Mouse (Mus musculus) neural tube, embryonic 14.5 days (tissue): ENCODE results near the gene Mthfr. TPM values are rescaled to one million over a fixed set of nuclear protein-coding genes. Genes with fewer than 3 reads are reported as not detected.

Source experiments
- ATAC-seq: fragments of 200-750 bp; cut with Nextera tagmentation; 2 replicates; pipeline ENCODE4 v1.8.0; 2017; ENCODE audit warnings: low read depth, mild to moderate bottlenecking, moderate TSS enrichment, moderate library complexity
- H3K27ac ChIP-seq: fragments of 300-500 bp; sonication (generic); 2 replicates; pipeline ENCODE4 v1.5.1; 2014; ENCODE audit warnings: low read depth, mild to moderate bottlenecking, control low read depth, low read length, moderate library complexity, mixed read lengths
- H3K27me3 ChIP-seq: fragments of 300-500 bp; sonication (generic); 2 replicates; pipeline ENCODE4 v1.6.1; 2014; ENCODE audit warnings: low read length; ENCODE audit not compliant: control insufficient read depth, insufficient read depth
- H3K36me3 ChIP-seq: fragments of 300-500 bp; sonication (generic); 2 replicates; pipeline ENCODE4 v1.6.1; 2014; ENCODE audit warnings: low read length, mixed read lengths; ENCODE audit not compliant: control insufficient read depth, insufficient read depth
- H3K4me1 ChIP-seq: fragments of 300-500 bp; sonication (generic); 2 replicates; pipeline ENCODE4 v1.6.1; 2014; ENCODE audit warnings: low read length; ENCODE audit not compliant: control insufficient read depth, insufficient read depth
- H3K4me2 ChIP-seq: fragments of 300-500 bp; sonication (generic); 2 replicates; pipeline ENCODE4 v1.6.1; 2014; ENCODE audit warnings: mild to moderate bottlenecking, low read depth, low read length, control low read depth
- H3K4me3 ChIP-seq: fragments of 300-500 bp; sonication (generic); 2 replicates; pipeline ENCODE4 v1.5.1; 2014; ENCODE audit warnings: low read depth, low read length, control low read depth, mixed read lengths
- H3K9ac ChIP-seq: fragments of 300-500 bp; sonication (generic); replicated peaks from 2 replicates; pipeline ENCODE4 v1.6.1; 2014; ENCODE audit warnings: low read depth, mild to moderate bottlenecking, control low read depth, low read length, mixed read lengths
- H3K9me3 ChIP-seq: fragments of 300-500 bp; sonication (generic); 2 replicates; pipeline ENCODE4 v1.6.1; 2016; ENCODE audit warnings: low read length; ENCODE audit not compliant: control insufficient read depth
- WGBS: fragments of 180-500 bp; shearing (Covaris S2); extraction: QIAGEN DNeasy Blood & Tissue Kit; methylation state at CpG from one replicate; pipeline ENCODE4 v1.1.7; 2014; 5-methylcytosine and 5-hydroxymethylcytosine counted together
- polyA plus RNA-seq: library from polyadenylated mRNA; unstranded; fragments of >200 nt; fragmentation: Nextera tagmentation; extraction: Ambion mirVana; gene quantifications from 2 replicates; pipeline ENCODE4 v1.2.1, GENCODE M21; 2014

Gene Mthfr
- polyA plus RNA-seq, 1 experiment from 2014 or later: 16.5 TPM

DNA sequence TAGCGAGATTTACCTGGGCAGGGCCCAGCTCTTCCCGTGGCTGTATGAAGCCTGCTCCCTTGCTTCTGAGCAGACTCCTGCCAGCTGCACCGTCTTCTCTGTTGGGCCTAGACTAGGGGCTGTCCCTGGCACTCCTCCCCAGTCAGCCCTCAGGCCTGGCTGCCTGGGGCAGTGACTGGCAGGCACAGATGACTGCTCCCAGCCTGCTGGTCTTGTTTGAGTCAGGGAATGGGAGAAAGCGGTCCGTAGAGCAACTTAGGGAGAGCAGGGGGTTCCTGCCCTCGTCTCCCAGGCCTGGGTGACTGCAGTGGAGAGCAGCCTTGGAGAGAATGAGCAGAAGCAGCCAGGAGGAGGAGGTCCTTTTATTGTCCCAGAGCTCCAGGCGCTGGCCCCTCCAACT, 17.4 kb downstream of the Mthfr start:
- no peaks in the 10 kb centered on the region for H3K9me3 ChIP-seq
- H3K36me3 ChIP-seq: peaks cover 64% of the 10 kb centered on the region
- 86% methylated on average over 7 of the region's 7 CpGs for WGBS
- no peaks in the 10 kb centered on the region for H3K4me1 ChIP-seq
- H3K27ac ChIP-seq: no peak overlapping the region
- H3K9ac ChIP-seq: no peak overlapping the region
- H3K4me2 ChIP-seq: no peak overlapping the region
- no peak for ATAC-seq
- no peak overlapping the region for H3K4me3 ChIP-seq
- H3K27me3 ChIP-seq: no peaks in the 10 kb centered on the region

DNA sequence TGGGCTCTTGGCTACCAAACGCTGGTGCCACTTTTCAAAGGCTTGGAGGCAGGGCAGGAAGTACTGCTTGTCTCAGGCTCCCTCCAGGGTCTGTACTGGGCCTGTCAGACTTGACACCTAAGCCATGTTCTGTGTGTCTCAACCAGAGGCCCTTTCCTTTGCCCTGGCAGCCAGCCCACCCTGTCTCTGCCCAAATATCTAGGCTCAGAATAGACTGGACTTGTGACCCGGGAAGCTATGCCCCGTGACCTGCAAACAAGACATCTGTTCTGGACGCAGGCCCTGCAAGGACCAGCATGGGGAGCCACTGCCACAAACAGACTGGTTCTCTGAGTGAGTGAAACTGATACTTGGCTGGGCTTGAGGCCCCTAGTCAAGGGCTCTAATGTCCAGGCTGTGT, 17.9 kb downstream of the Mthfr start:
- ATAC-seq: no peak
- H3K27me3 ChIP-seq: no peaks in the 10 kb centered on the region
- WGBS: 91% methylated on average over 4 of the region's 4 CpGs

DNA sequence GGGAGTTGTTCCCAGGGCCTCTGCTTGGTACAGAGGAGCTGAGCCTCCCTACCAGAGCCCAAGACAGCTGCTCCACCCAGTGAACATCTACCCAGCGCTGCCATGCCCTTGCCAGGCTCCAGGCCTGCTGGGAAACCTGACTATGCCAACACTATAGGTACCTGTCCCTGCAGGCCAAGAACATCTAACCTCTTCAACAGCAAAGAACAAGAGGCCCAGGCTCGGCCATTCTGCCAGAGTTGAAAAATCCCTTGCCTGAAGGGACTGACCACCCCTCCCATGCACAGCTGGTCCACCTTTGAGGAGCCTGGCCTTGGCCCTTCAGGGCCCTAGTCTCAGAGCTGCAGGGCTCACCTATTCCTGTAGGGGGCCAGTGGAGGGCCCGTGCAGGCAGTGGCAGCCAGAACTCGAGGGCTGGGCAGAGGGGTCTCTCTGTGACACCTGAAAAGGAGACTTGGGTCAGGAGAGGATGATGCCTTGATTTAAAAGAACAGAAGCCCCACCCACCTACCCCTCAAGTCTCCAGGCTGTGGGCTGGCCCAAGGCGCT, 18.9 kb downstream of the Mthfr start:
- no peaks in the 10 kb centered on the region for H3K27me3 ChIP-seq
- no peak overlapping the region for H3K4me3 ChIP-seq
- no peaks in the 10 kb centered on the region for H3K9me3 ChIP-seq
- no peak overlapping the region for H3K27ac ChIP-seq
- H3K4me1 ChIP-seq: no peaks in the 10 kb centered on the region
- no peak overlapping the region for H3K9ac ChIP-seq
- H3K4me2 ChIP-seq: no peak overlapping the region
- ATAC-seq: no peak
- H3K36me3 ChIP-seq: peaks cover 50% of the 10 kb centered on the region
- 64% methylated on average over 5 of the region's 5 CpGs for WGBS

More for the DNA sequence above, 17.9 kb downstream of the Mthfr start:
- Histone ChIP-seq H3K4me1 (no peaks in the 10 kb centered on the region), H3K9me3 (no peaks in the 10 kb centered on the region), H3K36me3 (peaks cover 59% of the 10 kb centered on the region), H3K9ac (no peak overlapping the region), H3K27ac (no peak overlapping the region), H3K4me3 (no peak overlapping the region), H3K4me2 (no peak overlapping the region)

DNA sequence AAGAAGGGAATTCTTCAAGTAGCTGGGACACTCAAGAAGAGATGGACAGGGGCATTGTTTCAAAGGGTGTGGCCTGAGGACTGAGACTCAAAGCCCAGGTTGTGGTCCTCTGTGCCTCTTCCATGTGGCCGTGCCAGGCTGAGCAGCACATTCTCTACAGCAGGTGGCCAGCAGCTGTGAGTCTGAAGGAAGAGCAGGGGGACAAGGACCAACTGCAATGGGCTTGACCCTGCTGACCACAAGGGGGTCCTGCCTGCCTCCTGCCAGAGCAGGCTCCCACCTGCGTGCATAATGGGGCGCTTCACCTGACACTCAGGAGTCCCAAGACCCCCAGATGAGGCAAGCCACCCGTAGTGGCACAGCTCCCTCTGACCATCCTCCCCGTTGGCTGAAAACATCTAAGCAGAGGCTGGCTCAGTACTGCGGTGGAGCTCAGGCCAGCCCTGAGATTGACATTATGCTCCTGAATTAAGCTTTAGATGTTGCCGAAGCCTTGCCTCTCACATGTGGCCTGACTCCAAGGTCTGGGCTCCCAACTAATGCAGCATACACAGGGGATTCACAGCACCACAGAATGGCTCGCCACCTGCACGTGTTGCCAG, 19.4 kb downstream of the Mthfr start:
- no peak overlapping the region for H3K9ac ChIP-seq
- no peaks in the 10 kb centered on the region for H3K27me3 ChIP-seq
- H3K4me2 ChIP-seq: no peak overlapping the region
- H3K4me3 ChIP-seq: no peak overlapping the region
- no peaks in the 10 kb centered on the region for H3K9me3 ChIP-seq
- no peak for ATAC-seq
- no peak overlapping the region for H3K27ac ChIP-seq
- 87% methylated on average over 9 of the region's 9 CpGs for WGBS
- H3K36me3 ChIP-seq: peaks cover 44% of the 10 kb centered on the region
- H3K4me1 ChIP-seq: no peaks in the 10 kb centered on the region

GRCm38 (mm10) chr4:148058993-148059392, 20.1 kb downstream of the Mthfr start:
- no peak overlapping the region for H3K4me2 ChIP-seq
- H3K27me3 ChIP-seq: no peaks in the 10 kb centered on the region
- H3K4me1 ChIP-seq: no peaks in the 10 kb centered on the region
- H3K9ac ChIP-seq: no peak overlapping the region
- no peak overlapping the region for H3K27ac ChIP-seq
- no peak for ATAC-seq
- H3K4me3 ChIP-seq: no peak overlapping the region
- no peaks in the 10 kb centered on the region for H3K9me3 ChIP-seq
- 91% methylated on average over 6 of the region's 6 CpGs for WGBS
- H3K36me3 ChIP-seq: peaks cover 38% of the 10 kb centered on the region

DNA sequence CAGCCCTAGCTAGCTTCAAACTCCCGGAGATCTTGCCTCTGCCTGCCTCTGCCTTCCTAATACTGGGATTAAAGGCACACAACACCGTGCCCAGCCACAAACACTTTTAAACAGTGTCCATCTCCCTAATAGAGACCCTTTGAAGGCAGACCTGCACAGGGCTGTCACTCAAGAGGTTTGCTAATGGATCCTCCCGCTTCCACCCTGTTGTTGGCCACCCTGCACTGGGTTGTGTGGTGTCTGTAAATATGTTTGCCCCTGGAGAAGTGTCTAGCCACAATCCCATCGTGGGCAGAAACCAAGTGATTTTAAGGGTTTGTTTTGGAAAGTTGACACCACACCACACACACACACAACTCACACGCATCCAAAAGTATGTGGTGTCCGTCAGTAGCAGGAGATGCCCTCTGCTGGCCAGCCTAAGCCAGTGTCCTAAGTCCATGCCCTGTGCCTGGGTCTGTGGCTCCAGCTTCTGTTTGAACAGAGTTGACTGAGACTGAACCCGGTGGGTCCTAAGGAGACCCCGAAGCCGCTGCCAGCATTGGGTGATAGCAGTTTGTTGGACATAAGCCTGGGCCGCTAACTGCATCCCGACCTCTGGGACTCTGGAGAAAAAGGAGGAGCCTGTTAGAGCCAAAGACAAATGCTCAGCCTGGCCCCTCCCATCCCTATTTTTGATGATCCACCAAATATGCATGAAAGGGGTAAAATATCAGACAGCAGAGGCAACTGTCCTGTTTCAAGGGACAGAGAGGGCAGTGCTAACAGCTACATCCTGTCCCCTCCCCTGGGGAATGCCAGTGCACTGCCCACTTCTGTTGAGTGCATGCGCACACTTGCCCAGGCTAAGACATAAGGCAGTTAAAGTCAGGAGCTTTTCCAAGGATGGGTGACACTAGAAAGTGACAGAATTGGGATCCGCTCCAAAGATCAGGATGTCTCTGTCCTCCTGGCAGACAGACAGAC, 21.5 kb downstream of the Mthfr start:
- no peaks in the 10 kb centered on the region for H3K4me1 ChIP-seq
- H3K9ac ChIP-seq: no peak overlapping the region
- no peak overlapping the region for H3K4me2 ChIP-seq
- H3K9me3 ChIP-seq: no peaks in the 10 kb centered on the region
- H3K4me3 ChIP-seq: no peak overlapping the region
- 0 out of 2 replicates have a peak, but pooled peaks have one; percentile 18 for ATAC-seq
- 56% methylated on average over 13 of the region's 13 CpGs for WGBS
- H3K27me3 ChIP-seq: no peaks in the 10 kb centered on the region
- peaks cover 29% of the 10 kb centered on the region for H3K36me3 ChIP-seq
- no peak overlapping the region for H3K27ac ChIP-seq

DNA sequence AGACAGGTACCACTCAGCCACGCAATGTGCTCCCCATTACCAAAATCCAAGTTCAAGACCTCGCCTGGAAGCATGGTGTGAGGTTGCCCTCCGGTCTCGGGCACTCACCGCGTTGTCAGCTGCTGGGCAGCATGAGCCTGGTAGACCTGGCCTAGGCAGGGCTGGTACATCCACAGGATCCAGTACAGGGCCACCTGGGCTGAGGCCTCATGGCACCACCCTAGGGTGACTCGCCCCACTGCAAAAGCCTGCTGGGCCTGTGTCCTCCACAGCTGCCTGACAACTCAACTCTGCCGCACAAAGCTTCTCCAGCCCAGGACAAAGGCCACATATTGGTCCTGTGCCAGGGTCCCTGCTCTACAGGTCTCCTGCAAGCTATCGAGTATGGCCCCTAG, 22.2 kb downstream of the Mthfr start:
- Histone ChIP-seq H3K4me1 (no peaks in the 10 kb centered on the region), H3K27ac (no peak overlapping the region), H3K27me3 (no peaks in the 10 kb centered on the region), H3K9ac (no peak overlapping the region), H3K36me3 (peaks cover 22% of the 10 kb centered on the region), H3K4me2 (no peak overlapping the region), H3K9me3 (no peaks in the 10 kb centered on the region), H3K4me3 (no peak overlapping the region)
- no peak for ATAC-seq
- 93% methylated on average over 9 of the region's 9 CpGs for WGBS

DNA sequence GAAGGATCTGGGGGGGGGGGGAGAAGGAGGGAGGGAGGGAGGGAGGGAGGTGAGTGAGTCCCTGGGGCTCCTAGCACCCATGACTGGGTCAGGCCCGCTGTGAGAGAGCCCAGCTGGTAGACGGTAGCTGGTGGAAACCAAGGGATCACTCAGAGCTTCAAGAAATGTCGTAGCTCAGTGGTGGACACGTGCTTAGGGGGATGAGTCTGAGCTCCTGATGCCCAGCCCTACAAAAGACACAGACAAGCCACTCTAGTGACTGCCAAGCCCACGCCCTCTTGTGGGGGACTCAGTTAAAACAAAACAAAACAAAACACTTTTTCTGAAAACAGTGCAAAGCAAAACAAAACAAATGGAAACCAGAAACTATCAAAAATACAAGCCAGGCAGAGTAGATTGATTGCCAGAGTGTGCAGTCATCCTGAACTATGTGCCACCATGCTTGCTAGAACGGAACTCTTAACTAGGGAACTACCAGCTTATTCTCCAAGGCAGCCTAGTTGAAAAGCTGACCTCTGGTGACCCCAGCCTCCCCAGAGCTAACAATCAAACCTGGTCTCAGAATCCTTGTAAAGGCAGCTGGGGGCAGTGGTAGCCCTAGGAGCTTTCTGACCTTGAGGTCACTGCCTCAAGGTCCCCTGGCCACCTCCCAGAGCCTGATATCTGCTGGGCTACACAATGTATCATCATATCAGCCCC, 27.0 kb downstream of the Mthfr start:
- no peaks in the 10 kb centered on the region for H3K36me3 ChIP-seq
- H3K4me3 ChIP-seq: no peak overlapping the region
- no peak overlapping the region for H3K27ac ChIP-seq
- 34% methylated on average over 6 of the region's 6 CpGs for WGBS
- no peaks in the 10 kb centered on the region for H3K27me3 ChIP-seq
- H3K9me3 ChIP-seq: no peaks in the 10 kb centered on the region
- H3K4me2 ChIP-seq: no peak overlapping the region
- ATAC-seq: no peak; the same call in 1 of the 2 replicates
- H3K4me1 ChIP-seq: no peaks in the 10 kb centered on the region
- H3K9ac ChIP-seq: no peak overlapping the region
